Mouse (Mus musculus) right cerebral cortex, postnatal 36 days (tissue): ENCODE measurements around the gene Exosc6.
A peak's percentile ranks its signal among the peaks of the same experiment; 100 is the strongest.
"Not testable (repeated sequence)": the region's sequence is repeated elsewhere in the genome, so short reads cannot be mapped to it uniquely, and the experiment has no call there.

Experiments used
- DNase-seq, 2 experiments: peaks; one replicate each; pipeline ENCODE4 v3.0.0; 2022; ENCODE audit warnings: low spot score in 2 of 2, mixed read lengths in 1 of 2

Exosc6 gene

GRCm38 (mm10) chr8:111056158-111056663 is at the start of gene Exosc6:
Gene Exosc6 (plus strand): TSS chr8:111056339.
- DNase-seq: peak; percentile 87 to 88

GRCm38 (mm10) chr8:111010230-111010991 is 45.7 kb upstream of the Exosc6 start:
- not testable (repeated sequence) for DNase-seq

GRCm38 (mm10) chr8:111026609-111027008 is 29.5 kb upstream of the Exosc6 start:
- not testable (repeated sequence) for DNase-seq

- DNase-seq: peak; percentile 87 to 89
Measured at GRCm38 (mm10) chr8:111027391-111027937, 28.7 kb upstream of the Exosc6 start.

- DNase-seq: no peak
Measured at GRCm38 (mm10) chr8:111029589-111029988, 26.6 kb upstream of the Exosc6 start.

GRCm38 (mm10) chr8:111030045-111030444 is 26.1 kb upstream of the Exosc6 start:
- DNase-seq: no peak

- no peak for DNase-seq
Measured at GRCm38 (mm10) chr8:111031572-111031971, 24.6 kb upstream of the Exosc6 start, which contains the start of gene Ddx19b. Gene Ddx19b (minus strand): TSS chr8:111031751.

- no peak for DNase-seq
Measured at GRCm38 (mm10) chr8:111032916-111033315, 23.2 kb upstream of the Exosc6 start, which contains the start of gene Aars. Gene Aars (plus strand): TSS chr8:111033144.

- DNase-seq: peak; percentile 98 to 99
Measured at GRCm38 (mm10) chr8:111033482-111034215, 22.5 kb upstream of the Exosc6 start.

GRCm38 (mm10) chr8:111034276-111034675 is 21.9 kb upstream of the Exosc6 start:
- DNase-seq: no peak

GRCm38 (mm10) chr8:111036591-111036990 is 19.5 kb upstream of the Exosc6 start:
- no peak for DNase-seq

GRCm38 (mm10) chr8:111042546-111042945 is 13.6 kb upstream of the Exosc6 start:
- DNase-seq: no peak

- no peak for DNase-seq
Measured at GRCm38 (mm10) chr8:111044003-111044734, 12.0 kb upstream of the Exosc6 start.

GRCm38 (mm10) chr8:111048694-111049093 is 7.4 kb upstream of the Exosc6 start:
- DNase-seq: no peak

- DNase-seq: no peak
Measured at GRCm38 (mm10) chr8:111049106-111049505, 7.0 kb upstream of the Exosc6 start.

- DNase-seq: no peak
Measured at GRCm38 (mm10) chr8:111053827-111054518, 2.2 kb upstream of the Exosc6 start.

GRCm38 (mm10) chr8:111055031-111055634 is 1.0 kb upstream of the Exosc6 start:
- no peak for DNase-seq

- no peak for DNase-seq
Measured at GRCm38 (mm10) chr8:111055661-111056060, 478 bp upstream of the Exosc6 start.

GRCm38 (mm10) chr8:111056691-111057293 is 653 bp downstream of the Exosc6 start:
- DNase-seq: peak in 1 of 2 experiments; percentile 39

- no peak for DNase-seq
Measured at GRCm38 (mm10) chr8:111058946-111059572, 2.9 kb downstream of the Exosc6 start.
